Mouse (Mus musculus) stomach, postnatal 0 days (tissue): Measurements from ENCODE around the gene Tfr2. TPM values are rescaled to one million over a fixed set of nuclear protein-coding genes. Genes with fewer than 3 reads are reported as not detected.

Source experiments
- ATAC-seq: fragments of 200-750 bp; cut with Nextera tagmentation; 2 replicates; pipeline ENCODE4 v1.8.0; 2017; ENCODE audit not compliant: low FRiP score, low TSS enrichment
- DNase-seq: peaks from one replicate; pipeline ENCODE4 v3.0.0-alpha.2; 2016; ENCODE audit warnings: low spot score
- H3K27ac ChIP-seq: fragments of 300-500 bp; sonication (generic); replicated peaks from 2 replicates; pipeline ENCODE4 v1.5.1; 2014; ENCODE audit warnings: mild to moderate bottlenecking, control low read depth
- H3K27me3 ChIP-seq: fragments of 300-500 bp; sonication (generic); 2 replicates; pipeline ENCODE4 v1.6.1; 2014; ENCODE audit warnings: low read length; ENCODE audit not compliant: control insufficient read depth, insufficient read depth
- H3K36me3 ChIP-seq: fragments of 300-500 bp; sonication (generic); 2 replicates; pipeline ENCODE4 v1.6.1; 2014; ENCODE audit warnings: low read length, mixed read lengths; ENCODE audit not compliant: control insufficient read depth, insufficient read depth
- H3K4me1 ChIP-seq: fragments of 300-500 bp; sonication (generic); replicated peaks from 2 replicates; pipeline ENCODE4 v1.6.1; 2014; ENCODE audit warnings: antibody characterized with exemption; ENCODE audit not compliant: control insufficient read depth, insufficient read depth
- H3K4me2 ChIP-seq: fragments of 300-500 bp; sonication (generic); replicated peaks from 2 replicates; pipeline ENCODE4 v1.6.1; 2014; ENCODE audit warnings: low read depth, mild to moderate bottlenecking, control low read depth, moderate library complexity
- H3K4me3 ChIP-seq: fragments of 300-500 bp; sonication (generic); 2 replicates; pipeline ENCODE4 v1.5.1; 2014; ENCODE audit warnings: low read depth, low read length, control low read depth
- H3K9ac ChIP-seq: fragments of 300-500 bp; sonication (generic); 2 replicates; pipeline ENCODE4 v1.6.1; 2014; ENCODE audit warnings: mild to moderate bottlenecking, low read length, control low read depth, mixed read lengths
- H3K9me3 ChIP-seq: fragments of 300-500 bp; sonication (generic); 2 replicates; pipeline ENCODE4 v1.6.1; 2016; ENCODE audit warnings: low read length; ENCODE audit not compliant: control insufficient read depth
- CTCF ChIP-seq: IDR thresholded peaks from 2 replicates; pipeline ENCODE4 v1.5.1; 2016; ENCODE audit warnings: antibody characterized with exemption, low read depth, mild to moderate bottlenecking, moderate library complexity
- EP300 ChIP-seq: optimal IDR thresholded peaks from 2 replicates; pipeline ENCODE3; 2016; ENCODE audit warnings: antibody characterized with exemption
- WGBS: fragments of 180-500 bp; shearing (Covaris S2); extraction: QIAGEN DNeasy Blood & Tissue Kit; methylation state at CpG from one replicate; pipeline ENCODE4 v1.1.7; 2014; 5-methylcytosine and 5-hydroxymethylcytosine counted together
- polyA plus RNA-seq: library from polyadenylated mRNA; unstranded; fragments of >200 nt; fragmentation: Nextera tagmentation; extraction: Ambion mirVana; gene quantifications from 2 replicates; pipeline ENCODE4 v1.2.1, GENCODE M21; 2015

The Tfr2 gene
- polyA plus RNA-seq, 1 experiment from 2014 or later: 1.2 TPM

- no peaks in the 10 kb centered on the region for H3K27me3 ChIP-seq
- no peak overlapping the region; the same call in 1 of the 2 replicates for H3K4me2 ChIP-seq
- no peak overlapping the region for H3K27ac ChIP-seq
- no peak overlapping the region for H3K4me3 ChIP-seq
- no peak for TF ChIP-seq EP300
- no peak for TF ChIP-seq CTCF
- no peaks in the 10 kb centered on the region for H3K36me3 ChIP-seq
- H3K9me3 ChIP-seq: no peaks in the 10 kb centered on the region
- no peak overlapping the region for H3K9ac ChIP-seq
- H3K4me1 ChIP-seq: no peaks in the 10 kb centered on the region
- no peak for DNase-seq
- 30% methylated on average over 8 of the region's 8 CpGs for WGBS
- no peak for ATAC-seq
Observed at GRCm38 (mm10) chr5:137582702-137583101, 13.1 kb downstream of the Tfr2 start.

- Histone ChIP-seq H3K9ac (0 out of 2 replicates have a peak overlapping the region, but pooled peaks have one; percentile 1), H3K4me2 (peak overlapping the region; percentile 48), H3K36me3 (no peaks in the 10 kb centered on the region), H3K27me3 (no peaks in the 10 kb centered on the region), H3K27ac (no peak overlapping the region), H3K4me1 (no peaks in the 10 kb centered on the region), H3K9me3 (no peaks in the 10 kb centered on the region), H3K4me3 (peak overlapping the region; percentile 34)
- 14% methylated on average over 27 of the region's 27 CpGs for WGBS
- DNase-seq (peak; percentile 43), ATAC-seq (peak; percentile 58; the same call in 1 of the 2 replicates)
- TF ChIP-seq EP300 (no peak), CTCF (peak; percentile 29; the same call in 1 of the 2 replicates)
Observed at GRCm38 (mm10) chr5:137583670-137584169, 14.1 kb downstream of the Tfr2 start.

- no peak overlapping the region for H3K9ac ChIP-seq
- no peaks in the 10 kb centered on the region for H3K27me3 ChIP-seq
- no peaks in the 10 kb centered on the region for H3K36me3 ChIP-seq
- ATAC-seq (peak; percentile 39; the same call in 1 of the 2 replicates), DNase-seq (peak; percentile 54)
- no peaks in the 10 kb centered on the region for H3K4me1 ChIP-seq
- 26% methylated on average over 8 of the region's 8 CpGs for WGBS
- H3K4me2 ChIP-seq: no peak overlapping the region
- TF ChIP-seq CTCF (peak; percentile 75), EP300 (no peak)
- H3K27ac ChIP-seq: no peak overlapping the region
- H3K4me3 ChIP-seq: no peak overlapping the region
- no peaks in the 10 kb centered on the region for H3K9me3 ChIP-seq
Observed at GRCm38 (mm10) chr5:137584976-137585375, 15.3 kb downstream of the Tfr2 start.

- TF ChIP-seq CTCF (no peak), EP300 (no peak)
- H3K4me3 ChIP-seq: no peak overlapping the region
- no peaks in the 10 kb centered on the region for H3K9me3 ChIP-seq
- no peaks in the 10 kb centered on the region for H3K36me3 ChIP-seq
- no peaks in the 10 kb centered on the region for H3K27me3 ChIP-seq
- H3K4me2 ChIP-seq: no peak overlapping the region
- H3K9ac ChIP-seq: no peak overlapping the region
- DNase-seq (no peak), ATAC-seq (no peak)
- H3K4me1 ChIP-seq: no peaks in the 10 kb centered on the region
- H3K27ac ChIP-seq: no peak overlapping the region
- WGBS: 73% methylated on average over 5 of the region's 5 CpGs
Observed at GRCm38 (mm10) chr5:137590507-137590906, 20.9 kb downstream of the Tfr2 start.

GRCm38 (mm10) chr5:137595921-137596320, 26.3 kb downstream of the Tfr2 start:
- Histone ChIP-seq H3K4me2 (no peak overlapping the region), H3K27ac (no peak overlapping the region), H3K4me3 (no peak overlapping the region), H3K27me3 (no peaks in the 10 kb centered on the region), H3K36me3 (no peaks in the 10 kb centered on the region), H3K9me3 (no peaks in the 10 kb centered on the region), H3K4me1 (peaks cover 7% of the 10 kb centered on the region), H3K9ac (no peak overlapping the region)
- DNase-seq: no peak
- no peak for ATAC-seq
- TF ChIP-seq CTCF (no peak), EP300 (no peak)
- 75% methylated on average over 7 of the region's 7 CpGs for WGBS

- no peak overlapping the region for H3K9ac ChIP-seq
- H3K36me3 ChIP-seq: no peaks in the 10 kb centered on the region
- 34% methylated on average over 23 of the region's 30 CpGs for WGBS
- DNase-seq: no peak
- TF ChIP-seq CTCF (no peak), EP300 (no peak)
- peaks cover 7% of the 10 kb centered on the region for H3K4me1 ChIP-seq
- 0 out of 2 replicates have a peak overlapping the region, but pooled peaks have one; percentile 15 for H3K4me2 ChIP-seq
- ATAC-seq: no peak
- H3K27ac ChIP-seq: no peak overlapping the region
- H3K9me3 ChIP-seq: no peaks in the 10 kb centered on the region
- no peak overlapping the region for H3K4me3 ChIP-seq
- H3K27me3 ChIP-seq: no peaks in the 10 kb centered on the region
Observed at GRCm38 (mm10) chr5:137596601-137597261, 27.1 kb downstream of the Tfr2 start.
